Mouse (Mus musculus): ENCODE measurements at regions not wholly inside any gene's neighbourhood (a gene's known extent, or its start where the extent isn't known, plus 50 kb on each side); places are given as distances from the start of the nearest gene placed in this dataset.

GRCm38 (mm10) chr7:58388326-58388725 is 267.6 kb upstream of the Atp10a start:
- TF ChIP-seq POLR2A (IDR thresholded peaks at IDR 0.05; ENCODE audit: low read depth, low read length) (no peak), CTCF (conservative IDR thresholded peaks at IDR 0.05; ENCODE audit: insufficient read depth, insufficient read length, low read depth, low read length) (no peak)
